Mouse (Mus musculus) forebrain, embryonic 11.5 days (tissue): ENCODE results near the gene Hsd11b2. TPM values are rescaled to one million over a fixed set of nuclear protein-coding genes. Genes with fewer than 3 reads are reported as not detected.

ENCODE experiments used
- ATAC-seq: fragments of 200-750 bp; cut with Nextera tagmentation; replicated peaks from 2 replicates; pipeline ENCODE4 v1.8.0; 2017; ENCODE audit warnings: moderate TSS enrichment; ENCODE audit not compliant: low FRiP score
- DNase-seq: peaks from one replicate; pipeline ENCODE4 v3.0.0-alpha.2; 2017; ENCODE audit warnings: low spot score
- H3K27ac ChIP-seq: fragments of 300-500 bp; sonication (generic); 2 replicates; pipeline ENCODE4 v1.5.1; 2014; ENCODE audit warnings: low read depth, low read length
- H3K27me3 ChIP-seq: fragments of 300-500 bp; sonication (generic); 2 replicates; pipeline ENCODE4 v1.6.1; 2014; ENCODE audit warnings: mild to moderate bottlenecking, low read length, mixed read lengths; ENCODE audit not compliant: control insufficient read depth, insufficient read depth
- H3K36me3 ChIP-seq: fragments of 300-500 bp; sonication (generic); 2 replicates; pipeline ENCODE4 v1.6.1; 2014; ENCODE audit warnings: mild to moderate bottlenecking, low read length, moderate library complexity, mixed read lengths; ENCODE audit not compliant: control insufficient read depth, insufficient read depth
- H3K4me1 ChIP-seq: fragments of 300-500 bp; sonication (generic); replicated peaks from 2 replicates; pipeline ENCODE4 v1.6.1; 2014; ENCODE audit warnings: low read length, mixed read lengths; ENCODE audit not compliant: control insufficient read depth, insufficient read depth
- H3K4me2 ChIP-seq: fragments of 300-500 bp; sonication (generic); 2 replicates; pipeline ENCODE4 v1.6.1; 2014; ENCODE audit warnings: low read depth, mild to moderate bottlenecking, low read length, moderate library complexity, mixed read lengths; ENCODE audit not compliant: severe bottlenecking
- H3K4me3 ChIP-seq: fragments of 300-500 bp; sonication (generic); 2 replicates; pipeline ENCODE4 v1.5.1; 2014; ENCODE audit warnings: low read depth, low read length
- H3K9ac ChIP-seq: fragments of 300-500 bp; sonication (generic); 2 replicates; pipeline ENCODE4 v1.6.1; 2014; ENCODE audit warnings: low read length
- H3K9me3 ChIP-seq: fragments of 300-500 bp; sonication (generic); 2 replicates; pipeline ENCODE4 v1.6.1; 2016; ENCODE audit warnings: low read length, mixed read lengths; ENCODE audit not compliant: control insufficient read depth
- WGBS: fragments of 180-500 bp; shearing (Covaris S2); extraction: QIAGEN DNeasy Blood & Tissue Kit; methylation state at CpG from one replicate; pipeline ENCODE4 v1.1.7; 2014; 5-methylcytosine and 5-hydroxymethylcytosine counted together
- polyA plus RNA-seq: library from polyadenylated mRNA; unstranded; fragments of >200 nt; fragmentation: Nextera tagmentation; extraction: Ambion mirVana; gene quantifications from 2 replicates; pipeline ENCODE4 v1.2.1, GENCODE M21; 2014

Gene Hsd11b2
- polyA plus RNA-seq, 1 experiment from 2014 or later: 13.6 TPM

DNA sequence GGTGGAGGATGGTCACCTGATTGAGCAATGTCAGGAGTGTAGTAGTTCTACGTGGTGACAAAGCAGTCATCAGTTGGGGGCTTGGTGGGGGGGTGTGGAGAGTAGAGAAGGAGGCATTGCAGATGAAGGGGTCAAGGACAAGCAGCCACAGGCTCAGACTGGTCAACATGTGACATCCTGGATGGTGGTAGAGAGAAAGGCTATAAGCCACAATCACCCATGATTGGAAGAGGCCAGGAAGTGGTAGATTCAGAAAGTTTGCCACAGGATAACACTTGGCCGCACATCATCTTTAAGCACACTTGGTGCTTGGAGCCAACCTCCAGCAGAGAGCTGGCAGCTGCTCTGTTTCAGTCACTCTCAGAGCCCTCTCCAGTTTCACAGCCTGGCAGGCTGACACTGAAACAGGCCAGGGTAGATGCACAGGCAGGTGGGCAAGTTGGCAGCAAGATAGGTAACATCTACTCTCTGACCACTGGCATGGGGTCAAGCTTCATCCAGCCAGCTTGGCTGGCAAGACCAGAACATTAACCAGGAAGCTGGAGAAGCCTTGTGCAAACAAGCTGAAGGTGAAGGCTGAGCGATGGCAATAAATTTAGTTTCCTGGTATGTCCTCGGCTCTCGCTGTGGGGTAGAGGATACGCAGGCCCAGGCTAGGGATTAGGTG is 18.6 kb downstream of the Hsd11b2 start:
- ATAC-seq (no peak), DNase-seq (no peak)
- Histone ChIP-seq H3K4me1 (0 out of 2 replicates have a peak, but pooled peaks cover 4% of the 10 kb centered on the region), H3K36me3 (peaks cover 3% of the 10 kb centered on the region; the same call in 1 of the 2 replicates), H3K4me2 (no peak overlapping the region), H3K27ac (no peak overlapping the region), H3K27me3 (no peaks in the 10 kb centered on the region), H3K9ac (no peak overlapping the region), H3K4me3 (no peak overlapping the region), H3K9me3 (no peaks in the 10 kb centered on the region)
- WGBS: 98% methylated on average over 6 of the region's 6 CpGs

DNA sequence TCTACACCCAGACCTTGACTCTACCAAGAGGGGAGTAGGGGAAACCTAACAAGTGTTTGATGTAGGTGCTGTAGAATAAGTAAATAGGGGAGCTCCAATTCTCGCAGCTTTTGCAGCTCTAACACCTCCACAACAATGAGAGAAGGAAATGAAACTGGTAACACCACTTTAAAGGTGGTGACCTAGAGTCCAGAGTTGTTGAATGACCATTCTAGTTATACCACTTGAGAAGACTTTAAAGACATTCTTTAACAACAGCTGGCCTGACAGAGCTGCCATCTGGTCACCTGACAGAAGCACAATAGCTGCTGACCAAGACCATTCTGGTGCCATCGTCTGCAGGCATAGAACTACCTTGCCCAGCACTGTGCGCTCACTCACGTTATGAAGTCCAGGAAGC is 20.4 kb downstream of the Hsd11b2 start:
- no peak overlapping the region for H3K27ac ChIP-seq
- DNase-seq (no peak), ATAC-seq (no peak)
- H3K27me3 ChIP-seq: no peaks in the 10 kb centered on the region
- no peaks in the 10 kb centered on the region for H3K9me3 ChIP-seq
- H3K9ac ChIP-seq: no peak overlapping the region
- 90% methylated on average over 4 of the region's 4 CpGs for WGBS
- no peak overlapping the region for H3K4me2 ChIP-seq
- peaks cover 3% of the 10 kb centered on the region; the same call in 1 of the 2 replicates for H3K36me3 ChIP-seq
- no peak overlapping the region for H3K4me3 ChIP-seq
- H3K4me1 ChIP-seq: no peaks in the 10 kb centered on the region

DNA sequence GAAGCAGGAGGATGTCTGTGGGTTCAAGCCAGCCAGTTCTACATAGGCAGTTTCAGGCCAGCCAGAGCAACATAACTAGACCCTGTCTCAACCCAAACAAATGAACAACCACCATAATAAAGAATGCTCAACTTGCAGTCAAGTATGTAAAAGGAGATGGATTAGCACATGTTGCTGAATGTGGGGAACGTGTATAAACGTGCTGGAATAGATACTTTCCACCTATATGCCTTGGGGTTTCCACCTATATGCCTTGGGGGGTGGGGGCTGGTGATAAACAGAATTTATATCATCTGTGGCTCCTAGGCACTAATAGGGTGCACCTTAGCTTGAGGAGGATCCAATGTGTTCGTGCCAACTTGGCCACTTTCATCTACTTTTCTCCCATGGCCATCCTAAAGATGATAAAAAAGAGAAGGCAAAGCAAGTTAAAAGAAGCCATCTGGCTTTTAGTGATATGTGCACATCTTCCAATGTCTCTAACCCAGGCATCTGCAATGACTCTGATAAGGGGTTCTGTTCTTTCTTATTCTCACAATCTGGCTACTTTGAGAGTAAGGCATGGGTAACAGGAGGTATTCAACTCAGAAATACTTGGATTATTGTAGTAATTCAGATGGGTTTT is 23.6 kb downstream of the Hsd11b2 start:
- no peak for DNase-seq
- H3K4me1 ChIP-seq: no peaks in the 10 kb centered on the region
- no peak overlapping the region for H3K4me3 ChIP-seq
- H3K4me2 ChIP-seq: no peak overlapping the region
- no peak overlapping the region for H3K27ac ChIP-seq
- no peak for ATAC-seq
- 87% methylated on average over 3 of the region's 3 CpGs for WGBS
- no peaks in the 10 kb centered on the region for H3K27me3 ChIP-seq
- H3K9me3 ChIP-seq: no peaks in the 10 kb centered on the region
- H3K36me3 ChIP-seq: peaks cover 3% of the 10 kb centered on the region; the same call in 1 of the 2 replicates
- H3K9ac ChIP-seq: no peak overlapping the region

DNA sequence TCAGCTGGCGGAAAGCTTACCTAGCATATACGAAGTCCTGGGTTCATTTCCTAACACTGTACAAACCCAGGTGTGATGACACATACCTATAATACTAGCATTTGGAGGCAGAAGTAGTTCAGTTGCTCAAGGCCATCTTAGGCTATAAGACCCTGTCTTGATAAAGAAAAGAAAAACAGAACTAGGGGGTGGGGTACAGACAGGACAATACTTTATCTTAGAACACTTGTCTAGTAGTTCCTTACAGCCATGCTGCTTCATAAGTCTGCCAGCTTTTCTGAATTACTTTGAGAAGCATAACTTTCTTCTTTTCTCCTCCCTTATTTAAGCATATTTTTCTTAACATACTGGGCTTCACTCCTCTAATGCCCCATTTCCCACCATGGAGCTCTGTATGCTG is 24.3 kb downstream of the Hsd11b2 start:
- Histone ChIP-seq H3K4me3 (no peak overlapping the region), H3K9ac (no peak overlapping the region), H3K27ac (no peak overlapping the region), H3K36me3 (peaks cover 3% of the 10 kb centered on the region; the same call in 1 of the 2 replicates), H3K4me2 (no peak overlapping the region), H3K9me3 (no peaks in the 10 kb centered on the region), H3K4me1 (no peaks in the 10 kb centered on the region), H3K27me3 (no peaks in the 10 kb centered on the region)
- no peak for DNase-seq
- 91% methylated on average over 2 of the region's 2 CpGs for WGBS
- no peak for ATAC-seq

DNA sequence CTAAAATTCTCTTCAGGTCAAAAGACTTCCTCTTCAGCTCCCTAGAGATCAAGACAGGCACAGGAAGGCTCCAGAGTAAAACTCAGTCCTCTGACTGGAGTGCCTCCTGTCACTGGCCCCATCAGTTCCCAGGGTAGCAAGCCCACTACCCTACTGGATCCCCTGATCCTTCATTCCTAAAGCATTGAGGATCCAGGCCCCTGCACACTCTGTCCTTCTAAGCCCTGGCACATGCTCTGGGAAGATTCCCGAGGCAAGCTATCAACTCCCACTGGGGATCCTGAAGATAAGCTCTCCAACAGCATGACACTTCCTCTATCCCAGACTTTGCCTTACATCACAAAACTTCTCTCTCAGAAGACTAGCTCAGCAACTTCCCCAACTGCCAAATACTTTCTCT is 25.1 kb downstream of the Hsd11b2 start:
- WGBS: 72% methylated on average over 1 of the region's 1 CpGs
- Histone ChIP-seq H3K27me3 (no peaks in the 10 kb centered on the region), H3K4me2 (no peak overlapping the region), H3K27ac (no peak overlapping the region), H3K9ac (no peak overlapping the region), H3K4me1 (no peaks in the 10 kb centered on the region), H3K36me3 (peaks cover 2% of the 10 kb centered on the region; the same call in 1 of the 2 replicates), H3K9me3 (no peaks in the 10 kb centered on the region), H3K4me3 (no peak overlapping the region)
- DNase-seq: no peak
- no peak for ATAC-seq

- no peaks in the 10 kb centered on the region for H3K36me3 ChIP-seq
- WGBS: 70% methylated on average over 7 of the region's 7 CpGs
These were observed 26.1 kb downstream of the Hsd11b2 start for GRCm38 (mm10) chr8:105544544-105545205.

GRCm38 (mm10) chr8:105545249-105545648 is 26.7 kb downstream of the Hsd11b2 start:
- no peaks in the 10 kb centered on the region for H3K36me3 ChIP-seq
- whole genome bisulfite sequencing: 87% methylated on average over 3 of the region's 3 CpGs
- no peak overlapping the region for H3K4me3 ChIP-seq
- no peak for DNase-seq
- H3K4me2 ChIP-seq: no peak overlapping the region
- no peaks in the 10 kb centered on the region for H3K9me3 ChIP-seq
- H3K27ac ChIP-seq: no peak overlapping the region
- no peaks in the 10 kb centered on the region for H3K27me3 ChIP-seq
- no peak for ATAC-seq
- H3K9ac ChIP-seq: no peak overlapping the region
- H3K4me1 ChIP-seq: no peaks in the 10 kb centered on the region

More at GRCm38 (mm10) chr8:105544544-105545205, 26.1 kb downstream of the Hsd11b2 start:
- ATAC-seq (no peak), DNase-seq (no peak)
- H3K4me1 ChIP-seq: no peaks in the 10 kb centered on the region
- H3K4me2 ChIP-seq: no peak overlapping the region
- H3K9me3 ChIP-seq: no peaks in the 10 kb centered on the region
- H3K27ac ChIP-seq: no peak overlapping the region
- no peak overlapping the region for H3K9ac ChIP-seq
- H3K27me3 ChIP-seq: no peaks in the 10 kb centered on the region
- H3K4me3 ChIP-seq: no peak overlapping the region

- Histone ChIP-seq H3K9ac (no peak overlapping the region), H3K27me3 (no peaks in the 10 kb centered on the region), H3K4me2 (no peak overlapping the region), H3K36me3 (no peaks in the 10 kb centered on the region), H3K27ac (no peak overlapping the region), H3K9me3 (no peaks in the 10 kb centered on the region), H3K4me3 (no peak overlapping the region), H3K4me1 (no peaks in the 10 kb centered on the region)
- ATAC-seq: no peak
- WGBS: 85% methylated on average over 6 of the region's 6 CpGs
- no peak for DNase-seq
These were observed 28.1 kb downstream of the Hsd11b2 start for GRCm38 (mm10) chr8:105546384-105547350.
